Mouse (Mus musculus) embryonic facial prominence, embryonic 11.5 days (tissue): ENCODE data around the gene Myd88. TPM values are rescaled to one million over a fixed set of nuclear protein-coding genes. Genes with fewer than 3 reads are reported as not detected.
"Not testable (repeated sequence)": the region's sequence is repeated elsewhere in the genome, so short reads cannot be mapped to it uniquely, and the experiment has no call there.

Source experiments
- ATAC-seq: fragments of 200-750 bp; cut with Nextera tagmentation; replicated peaks from 2 replicates; pipeline ENCODE4 v1.8.0; 2017; ENCODE audit warnings: low read depth; ENCODE audit not compliant: insufficient number of reproducible peaks, low FRiP score, low TSS enrichment
- DNase-seq: peaks from one replicate; pipeline ENCODE4 v3.0.0-alpha.2; 2015; ENCODE audit warnings: low spot score
- H3K27ac ChIP-seq: fragments of 300-500 bp; sonication (generic); replicated peaks from 2 replicates; pipeline ENCODE4 v1.5.1; 2014; ENCODE audit warnings: mild to moderate bottlenecking, low read depth, low read length, control low read depth
- H3K27me3 ChIP-seq: fragments of 300-500 bp; sonication (generic); 2 replicates; pipeline ENCODE4 v1.6.1; 2014; ENCODE audit warnings: mild to moderate bottlenecking, low read length, moderate library complexity, mixed read lengths; ENCODE audit not compliant: control insufficient read depth, insufficient read depth
- H3K36me3 ChIP-seq: fragments of 300-500 bp; sonication (generic); replicated peaks from 2 replicates; pipeline ENCODE4 v1.6.1; 2014; ENCODE audit warnings: low read depth, mild to moderate bottlenecking, low read length, moderate library complexity, mixed read lengths; ENCODE audit not compliant: control insufficient read depth, insufficient read depth
- H3K4me1 ChIP-seq: fragments of 300-500 bp; sonication (generic); 2 replicates; pipeline ENCODE4 v1.6.1; 2014; ENCODE audit warnings: low read length, mixed read lengths; ENCODE audit not compliant: control insufficient read depth, insufficient read depth
- H3K4me2 ChIP-seq: fragments of 300-500 bp; sonication (generic); 2 replicates; pipeline ENCODE4 v1.6.1; 2014; ENCODE audit warnings: low read depth, mild to moderate bottlenecking, control low read depth, low read length, moderate library complexity
- H3K4me3 ChIP-seq: fragments of 300-500 bp; sonication (generic); 2 replicates; pipeline ENCODE4 v1.5.1; 2014; ENCODE audit warnings: low read depth, low read length, control low read depth
- H3K9ac ChIP-seq: fragments of 300-500 bp; sonication (generic); replicated peaks from 2 replicates; pipeline ENCODE4 v1.6.1; 2014; ENCODE audit warnings: mild to moderate bottlenecking, control low read depth, low read length
- H3K9me3 ChIP-seq: fragments of 300-500 bp; sonication (generic); replicated peaks from 2 replicates; pipeline ENCODE4 v1.6.1; 2016; ENCODE audit warnings: mild to moderate bottlenecking, low read length, inconsistent platforms, mixed read lengths; ENCODE audit not compliant: control insufficient read depth
- WGBS: fragments of 180-500 bp; shearing (Covaris S2); extraction: QIAGEN DNeasy Blood & Tissue Kit; methylation state at CpG from one replicate; pipeline ENCODE4 v1.1.7; 2014; 5-methylcytosine and 5-hydroxymethylcytosine counted together
- polyA plus RNA-seq: library from polyadenylated mRNA; unstranded; fragments of >200 nt; fragmentation: Nextera tagmentation; extraction: Ambion mirVana; gene quantifications from 2 replicates; pipeline ENCODE4 v1.2.1, GENCODE M21; 2014

The Myd88 gene
- polyA plus RNA-seq, 1 experiment from 2014 or later: 9.4 TPM

DNA sequence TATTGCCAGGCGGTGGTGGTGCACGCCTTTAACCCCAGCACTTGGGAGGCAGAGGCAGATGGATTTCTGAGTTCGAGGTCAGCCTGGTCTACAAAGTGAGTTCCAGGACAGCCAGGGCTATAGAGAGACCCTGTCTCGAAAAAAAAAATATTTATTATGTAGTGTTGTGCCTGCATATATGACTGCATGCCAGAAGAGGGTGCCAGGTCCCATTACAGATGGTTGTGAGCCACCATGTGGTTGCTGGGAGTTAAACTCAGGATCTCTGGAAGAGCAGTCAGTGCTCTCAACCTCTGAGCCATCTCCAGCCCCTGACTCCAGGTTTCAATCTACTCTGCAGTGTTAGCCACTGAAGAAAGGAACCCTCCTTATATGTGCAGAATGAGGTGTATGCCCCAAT is 29.6 kb upstream of the Myd88 start:
- not testable (repeated sequence) for H3K27me3 ChIP-seq, H3K9me3 ChIP-seq, H3K36me3 ChIP-seq, DNase-seq, H3K4me3 ChIP-seq, H3K4me1 ChIP-seq, H3K27ac ChIP-seq, ATAC-seq, H3K9ac ChIP-seq, H3K4me2 ChIP-seq
- WGBS: 87% methylated on average over 4 of the region's 4 CpGs

DNA sequence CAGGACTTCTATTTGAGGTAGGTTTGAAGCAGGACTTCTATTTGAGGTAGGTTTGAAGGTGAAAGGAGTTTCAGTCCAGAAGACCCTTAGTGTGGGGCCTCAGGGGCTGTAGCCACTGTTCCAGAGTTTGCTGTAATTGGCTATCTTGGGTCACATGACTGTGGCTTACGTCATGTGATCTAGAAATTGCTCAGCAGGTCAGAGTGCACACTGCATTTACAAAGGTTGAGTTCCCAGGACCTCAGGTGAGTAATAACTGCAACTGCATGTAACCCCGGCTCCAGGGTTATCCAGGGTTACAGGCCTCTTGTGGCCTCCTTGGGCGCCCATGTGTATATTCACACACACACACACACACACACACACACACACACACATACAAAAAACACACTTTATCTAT is 27.2 kb upstream of the Myd88 start:
- Histone ChIP-seq H3K4me1 (no peaks in the 10 kb centered on the region), H3K9ac (no peak overlapping the region), H3K27ac (no peak overlapping the region), H3K27me3 (no peaks in the 10 kb centered on the region), H3K4me3 (no peak overlapping the region), H3K4me2 (no peak overlapping the region), H3K9me3 (no peaks in the 10 kb centered on the region), H3K36me3 (0 out of 2 replicates have a peak, but pooled peaks cover 2% of the 10 kb centered on the region)
- WGBS: 88% methylated on average over 3 of the region's 3 CpGs
- no peak for DNase-seq
- no peak for ATAC-seq

- Histone ChIP-seq H3K27ac (no peak within 1 kb of the TSS), H3K9me3 (no peaks in the 10 kb centered on the region), H3K4me2 (no peak within 1 kb of the TSS), H3K27me3 (no peaks in the 10 kb centered on the region), H3K9ac (no peak within 1 kb of the TSS), H3K4me1 (no peaks in the 10 kb centered on the region), H3K36me3 (0 out of 2 replicates have a peak, but pooled peaks cover 2% of the 10 kb centered on the region), H3K4me3 (no peak within 1 kb of the TSS)
- 79% methylated on average over 7 of the region's 7 CpGs for WGBS
- ATAC-seq: no peak
- no peak for DNase-seq
These were observed 24.1 kb upstream of the Myd88 start, which contains the start of gene Slc22a14 for GRCm38 (mm10) chr9:119365284-119365683. TSS of gene Slc22a14 (minus strand) at chr9:119365553.

- no peaks in the 10 kb centered on the region for H3K4me1 ChIP-seq
- H3K36me3 ChIP-seq: 0 out of 2 replicates have a peak, but pooled peaks cover 2% of the 10 kb centered on the region
- H3K27me3 ChIP-seq: no peaks in the 10 kb centered on the region
- H3K9ac ChIP-seq: no peak overlapping the region
- DNase-seq (no peak), ATAC-seq (no peak)
- no peak overlapping the region for H3K4me3 ChIP-seq
- WGBS: 80% methylated on average over 12 of the region's 12 CpGs
- H3K9me3 ChIP-seq: no peaks in the 10 kb centered on the region
- no peak overlapping the region for H3K27ac ChIP-seq
- no peak overlapping the region for H3K4me2 ChIP-seq
These were observed 22.0 kb upstream of the Myd88 start for GRCm38 (mm10) chr9:119363229-119363628.

- Histone ChIP-seq H3K9me3 (no peaks in the 10 kb centered on the region), H3K4me1 (no peaks in the 10 kb centered on the region), H3K9ac (no peak overlapping the region), H3K4me3 (no peak overlapping the region), H3K4me2 (no peak overlapping the region), H3K27ac (no peak overlapping the region), H3K36me3 (no peaks in the 10 kb centered on the region), H3K27me3 (no peaks in the 10 kb centered on the region)
- ATAC-seq (no peak), DNase-seq (no peak)
- WGBS: 93% methylated on average over 5 of the region's 5 CpGs
These were observed 20.2 kb upstream of the Myd88 start for GRCm38 (mm10) chr9:119361416-119361815.

GRCm38 (mm10) chr9:119358058-119358429 is 16.8 kb upstream of the Myd88 start:
- Histone ChIP-seq H3K4me2 (peak overlapping the region; percentile 94), H3K4me1 (no peaks in the 10 kb centered on the region), H3K9ac (peak overlapping the region; percentile 77), H3K9me3 (no peaks in the 10 kb centered on the region), H3K27ac (no peak overlapping the region), H3K27me3 (no peaks in the 10 kb centered on the region), H3K4me3 (peak overlapping the region; percentile 69), H3K36me3 (no peaks in the 10 kb centered on the region)
- DNase-seq (no peak), ATAC-seq (no peak)
- WGBS: 42% methylated on average over 9 of the region's 9 CpGs

DNA sequence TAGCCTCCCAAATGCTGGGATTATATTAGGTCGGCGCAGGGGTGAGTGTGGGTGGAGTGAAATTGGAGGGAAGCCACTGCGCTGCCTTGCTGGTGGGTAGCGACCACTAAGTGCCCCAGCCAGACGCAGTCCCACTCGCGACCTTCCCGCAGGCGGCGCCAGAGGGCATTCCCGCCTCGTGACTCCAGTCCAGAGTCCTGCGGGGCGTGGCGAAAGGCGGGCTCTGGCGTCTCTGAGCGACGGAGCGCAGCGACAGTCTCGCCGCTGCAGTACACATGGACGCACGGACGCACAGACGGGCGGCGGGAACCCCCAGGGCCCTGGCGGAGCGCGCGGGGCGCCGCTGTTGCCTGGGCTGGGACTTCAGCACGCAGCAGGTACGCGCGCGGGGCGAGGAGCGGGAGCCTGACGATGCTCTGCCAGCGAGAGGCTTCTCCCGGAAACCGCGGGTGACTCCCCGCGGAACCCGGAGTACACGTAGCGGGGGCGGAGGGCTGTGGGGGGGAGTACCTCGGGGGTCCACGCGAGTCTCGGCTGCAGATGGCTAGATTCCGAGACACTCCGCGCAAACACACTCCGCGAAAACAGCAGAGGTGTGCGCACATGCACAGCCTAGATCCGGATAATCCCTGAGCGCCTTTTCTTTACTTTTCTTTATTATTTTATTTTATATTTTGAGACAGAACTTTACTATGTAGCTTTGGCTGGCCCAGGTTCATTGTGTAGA is 16.3 kb upstream of the Myd88 start, which contains the start of gene Xylb:
Gene Xylb, plus strand, starts transcription at position 51 of the 727 bp plus-strand sequence.
- Histone ChIP-seq H3K4me2 (peak within 1 kb of the TSS; percentile 94), H3K9me3 (no peaks in the 10 kb centered on the region), H3K27me3 (no peaks in the 10 kb centered on the region), H3K27ac (no peak within 1 kb of the TSS), H3K36me3 (no peaks in the 10 kb centered on the region), H3K9ac (peak within 1 kb of the TSS; percentile 77), H3K4me1 (no peaks in the 10 kb centered on the region), H3K4me3 (peak within 1 kb of the TSS; percentile 69)
- 4% methylated on average over 65 of the region's 65 CpGs for WGBS
- peak; percentile 93 for DNase-seq
- peak; percentile 71 for ATAC-seq

GRCm38 (mm10) chr9:119355943-119356342 is 14.7 kb upstream of the Myd88 start:
- Histone ChIP-seq H3K9me3 (no peaks in the 10 kb centered on the region), H3K9ac (no peak overlapping the region), H3K4me3 (no peak overlapping the region), H3K4me2 (no peak overlapping the region), H3K27ac (no peak overlapping the region), H3K36me3 (peaks cover 3% of the 10 kb centered on the region), H3K4me1 (no peaks in the 10 kb centered on the region), H3K27me3 (no peaks in the 10 kb centered on the region)
- 68% methylated on average over 6 of the region's 6 CpGs for WGBS
- ATAC-seq (no peak), DNase-seq (no peak)
